Comparison of ENCODE assay signal across 15 mouse cellular contexts in genomic region chr16:43881636-43882035, GRCm38 (mm10). TPM values are rescaled to one million over a fixed set of nuclear protein-coding genes. Genes with fewer than 3 reads are reported as not detected.
A peak's percentile ranks its signal among the peaks of the same experiment; 100 is the strongest.
DNase-seq lines count a peak whose midpoint lies in the region; ATAC-seq and TF ChIP-seq lines count a peak whose summit lies in the region.
"Had no signal": no experiment of that assay in that cellular context is flagged by ENCODE, and none has a peak within 500 bp of the region (broad histone marks: within the 10 kb centered on the region; RNA-seq: fewer than 3 reads in every experiment).

No protein-coding gene starts in this region.

- no peaks in the 10 kb centered on the region for H3K27me3 ChIP-seq in kidney, adult 2 months (replicated peaks; ENCODE audit: control insufficient read depth, insufficient read depth, low read length)
- H3K27me3 ChIP-seq: embryonic facial prominence, embryonic 12.5 days; forebrain, embryonic 12.5 days had no signal

- 63% methylated on average over 3 of the region's 3 CpGs for WGBS in kidney, adult 2 months

- no peak for TF ChIP-seq POLR2A in kidney, adult 2 months (IDR thresholded peaks at IDR 0.05; ENCODE audit: low read depth, low read length)

- no peak overlapping the region for H3K27ac ChIP-seq in kidney, adult 2 months (ENCODE audit: insufficient read depth, low read depth, low read length)
- H3K27ac ChIP-seq: embryonic facial prominence, embryonic 12.5 days; forebrain, embryonic 12.5 days; hindbrain, postnatal 0 days had no signal

- no peak overlapping the region for H3K4me3 ChIP-seq in kidney, adult 2 months (ENCODE audit: insufficient read depth, low read depth, low read length)
- H3K4me3 ChIP-seq: embryonic facial prominence, embryonic 12.5 days; forebrain, embryonic 12.5 days had no signal

- peak; percentile 9 for DNase-seq in kidney, adult 2 months
- DNase-seq in kidney, adult 11 months = no peak
- DNase-seq in thymus, postnatal 4 days = peak; percentile 13
- DNase-seq in thymus, postnatal 36 days = no peak
- DNase-seq in ZHBTc4 (ENCODE audit: low read depth, low spot score) = peak; percentile 66
- no peak for DNase-seq in right cerebral cortex, postnatal 10 days (ENCODE audit: low spot score in 2 of 2)
- DNase-seq: cerebellum, adult 2 months; gastrocnemius, postnatal 10 days; kidney, postnatal 25 days; lung, postnatal 36 days; thymus, postnatal 25 days had no signal

- no peaks in the 10 kb centered on the region for H3K4me1 ChIP-seq in kidney, adult 2 months (ENCODE audit: control insufficient read depth, insufficient read depth, low read length)
- H3K4me1 ChIP-seq: embryonic facial prominence, embryonic 12.5 days; forebrain, embryonic 12.5 days had no signal

- no peaks in the 10 kb centered on the region for H3K36me3 ChIP-seq in kidney, adult 2 months (ENCODE audit: control insufficient read depth, insufficient read depth, low read length)

- ATAC-seq in megakaryocyte-erythroid progenitor cell, adult 5-6 weeks (replicated peaks; ENCODE audit: low FRiP score, low TSS enrichment, poor library complexity, severe bottlenecking) = no peak
- ATAC-seq: hindbrain, postnatal 0 days had no signal

- TF ChIP-seq CTCF in kidney, adult 2 months (conservative IDR thresholded peaks at IDR 0.05; ENCODE audit: insufficient read depth, insufficient read length, low read depth, low read length) = no peak

RNA-seq across cellular contexts. Expression of gene Ccdc191, which starts 8.0 kb away (rescaled TPM):
- polyA plus RNA-seq in kidney, adult 2 months (2012; rRNA removed) = 2.8 and 4.4 TPM in 2 replicates
- total RNA-seq in megakaryocyte-erythroid progenitor cell, adult 5-6 weeks (2014; fragmentation: Nextera tagmentation) = 8.3 and 8.8 TPM in 2 replicates
- total RNA-seq in megakaryocyte-erythroid progenitor cell, adult 5-6 weeks (2017) = 13.8 and 14.5 TPM in 2 replicates

RNA-seq across cellular contexts. Expression of gene Qtrt2, which starts 45.0 kb away (rescaled TPM):
- 10.7 and 11.6 TPM in 2 replicates for polyA plus RNA-seq in kidney, adult 2 months (2012; rRNA removed)
- 27.8 and 34.7 TPM in 2 replicates for total RNA-seq in megakaryocyte-erythroid progenitor cell, adult 5-6 weeks (2014; fragmentation: Nextera tagmentation)
- total RNA-seq in megakaryocyte-erythroid progenitor cell, adult 5-6 weeks (2017) = 59.7 and 76.6 TPM in 2 replicates

Comparison
In these comparisons a context has a peak if more than half of its experiments do, and no peak if none do; other contexts are left out.
1. DNase-seq: peak in kidney, adult 2 months (single experiment), thymus, postnatal 4 days (single experiment) and ZHBTc4 (single experiment); none in kidney, adult 11 months (single experiment), thymus, postnatal 36 days (0 of 2) and right cerebral cortex, postnatal 10 days (0 of 2).